Mouse (Mus musculus): ENCODE data around the gene Cwh43.

- no peak for TF ChIP-seq MAFK (IDR thresholded peaks at IDR 0.05; ENCODE audit: insufficient read depth, low read depth, low read length)
- TF ChIP-seq ZNF384 (IDR thresholded peaks at IDR 0.05; ENCODE audit: low read depth, low read length), result no peak
Observed at GRCm38 (mm10) chr5:73382737-73383646, 22.9 kb upstream of the Cwh43 start.
